Mouse (Mus musculus) testis, adult 2 months (tissue): ENCODE measurements at regions not wholly inside any gene's neighbourhood (a gene's known extent, or its start where the extent isn't known, plus 50 kb on each side); places are given as distances from the start of the nearest gene placed in this dataset.

Source experiments
- H3K27ac ChIP-seq: fragments of 200-500 bp; 2 replicates; pipeline ENCODE4 v1.5.1; 2012; ENCODE audit warnings: low read depth, low read length; ENCODE audit not compliant: control insufficient read depth, insufficient read depth
- H3K27me3 ChIP-seq: fragments of 200-500 bp; 2 replicates; pipeline ENCODE4 v1.6.1; 2012; ENCODE audit warnings: mild to moderate bottlenecking, low read length, moderate library complexity; ENCODE audit not compliant: control insufficient read depth, insufficient read depth
- H3K36me3 ChIP-seq: fragments of 200-500 bp; 2 replicates; pipeline ENCODE4 v1.6.1; 2012; ENCODE audit warnings: mild to moderate bottlenecking, low read length; ENCODE audit not compliant: control insufficient read depth, insufficient read depth
- H3K4me1 ChIP-seq: fragments of 200-500 bp; 2 replicates; pipeline ENCODE4 v1.6.1; 2012; ENCODE audit warnings: low read length; ENCODE audit not compliant: control insufficient read depth, insufficient read depth
- H3K4me3 ChIP-seq: fragments of 200-500 bp; 2 replicates; pipeline ENCODE4 v1.5.1; 2012; ENCODE audit warnings: low read depth, mild to moderate bottlenecking, low read length, moderate library complexity, mixed read lengths; ENCODE audit not compliant: control insufficient read depth
- CTCF ChIP-seq: fragments of 200-500 bp; IDR thresholded peaks from 2 replicates; pipeline ENCODE4 v1.5.1; 2012; ENCODE audit warnings: low read depth, mild to moderate bottlenecking, inconsistent platforms, low read length, moderate library complexity; ENCODE audit not compliant: control insufficient read depth, insufficient read depth, insufficient replicate concordance
- POLR2A ChIP-seq: fragments of 200-500 bp; IDR thresholded peaks from 2 replicates; pipeline ENCODE4 v1.6.1; 2012; ENCODE audit warnings: low read depth, mild to moderate bottlenecking, inconsistent platforms, low read length, moderate library complexity; ENCODE audit not compliant: control insufficient read depth

DNA sequence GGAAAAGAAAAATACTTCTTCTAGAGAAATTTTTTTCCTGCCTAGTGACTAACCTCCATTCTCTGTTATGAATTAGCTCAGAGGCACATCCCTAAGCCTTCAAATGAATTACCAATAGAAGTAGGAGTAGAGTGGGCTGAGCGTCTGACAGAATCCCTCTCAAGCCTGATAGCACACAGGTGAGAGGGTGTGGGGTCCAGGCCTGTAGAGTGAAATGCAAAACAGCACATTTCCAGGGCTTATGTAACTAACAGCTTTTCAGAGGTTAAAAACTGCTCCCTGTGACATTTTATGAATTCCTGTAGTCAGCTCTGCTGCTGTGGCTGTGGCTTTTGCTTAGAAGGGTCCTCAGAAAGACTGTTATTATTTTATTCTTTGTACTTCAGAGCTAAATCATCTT lies 187.7 kb upstream of the AI593442 start:
- no peak for TF ChIP-seq POLR2A
- TF ChIP-seq CTCF = no peak
- H3K4me3 ChIP-seq = no peak overlapping the region
- no peaks in the 10 kb centered on the region for H3K36me3 ChIP-seq

DNA sequence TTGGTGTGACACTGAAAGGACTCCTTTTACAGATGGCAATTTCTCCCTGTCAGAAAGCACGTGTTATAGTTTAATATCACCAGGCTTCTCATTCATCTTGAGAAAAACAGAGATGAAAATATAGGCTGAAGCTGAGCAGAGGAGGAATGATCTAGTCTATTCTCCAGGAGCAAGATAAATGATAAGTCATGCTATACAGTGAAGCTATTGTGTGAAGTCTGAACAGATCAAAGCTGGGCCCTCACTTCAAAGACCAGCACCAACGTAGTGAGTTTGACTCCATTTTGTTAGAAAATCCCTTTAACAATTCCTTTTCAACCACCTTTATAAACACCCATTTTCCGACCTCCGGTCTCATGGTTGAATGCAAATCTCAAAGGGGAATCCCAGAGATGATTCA lies 180.7 kb upstream of the AI593442 start:
- no peak overlapping the region for H3K4me3 ChIP-seq
- peaks cover 2% of the 10 kb centered on the region; the same call in 1 of the 2 replicates for H3K4me1 ChIP-seq
- H3K27me3 ChIP-seq = no peaks in the 10 kb centered on the region
- TF ChIP-seq POLR2A = no peak
- no peak for TF ChIP-seq CTCF
- H3K27ac ChIP-seq = no peak overlapping the region
- H3K36me3 ChIP-seq = no peaks in the 10 kb centered on the region

More for the DNA sequence above, 187.7 kb upstream of the AI593442 start:
- no peaks in the 10 kb centered on the region for H3K27me3 ChIP-seq
- H3K27ac ChIP-seq = no peak overlapping the region
- no peaks in the 10 kb centered on the region for H3K4me1 ChIP-seq

GRCm38 (mm10) chr9:52858411-52858810 lies 178.8 kb upstream of the AI593442 start:
- Histone ChIP-seq H3K4me1 (peaks cover 2% of the 10 kb centered on the region; the same call in 1 of the 2 replicates), H3K4me3 (no peak overlapping the region), H3K27ac (no peak overlapping the region), H3K36me3 (no peaks in the 10 kb centered on the region), H3K27me3 (no peaks in the 10 kb centered on the region)
- no peak for TF ChIP-seq POLR2A
- TF ChIP-seq CTCF = no peak

DNA sequence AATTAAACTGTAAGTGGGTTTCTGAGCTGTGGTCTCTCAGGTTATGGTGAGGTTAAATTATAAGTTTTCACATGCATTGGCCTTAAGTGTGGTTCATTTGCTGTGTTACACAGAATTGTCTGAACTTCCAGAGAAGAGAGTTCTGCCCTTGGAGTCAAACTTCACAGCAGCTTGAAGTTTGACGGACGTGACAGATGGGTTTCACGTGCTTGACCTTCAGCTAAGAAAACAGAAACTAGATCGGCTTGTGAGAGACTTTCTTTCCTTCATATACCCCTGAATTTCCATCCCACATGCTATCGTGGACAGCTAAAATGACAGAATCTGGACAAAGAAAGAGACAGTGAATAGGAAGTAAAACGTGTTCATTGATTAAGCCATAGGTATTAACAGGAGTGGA lies 173.8 kb upstream of the AI593442 start:
- Histone ChIP-seq H3K27me3 (no peaks in the 10 kb centered on the region), H3K27ac (no peak overlapping the region), H3K4me1 (peaks cover 2% of the 10 kb centered on the region; the same call in 1 of the 2 replicates), H3K4me3 (no peak overlapping the region), H3K36me3 (no peaks in the 10 kb centered on the region)
- TF ChIP-seq CTCF = no peak
- no peak for TF ChIP-seq POLR2A

DNA sequence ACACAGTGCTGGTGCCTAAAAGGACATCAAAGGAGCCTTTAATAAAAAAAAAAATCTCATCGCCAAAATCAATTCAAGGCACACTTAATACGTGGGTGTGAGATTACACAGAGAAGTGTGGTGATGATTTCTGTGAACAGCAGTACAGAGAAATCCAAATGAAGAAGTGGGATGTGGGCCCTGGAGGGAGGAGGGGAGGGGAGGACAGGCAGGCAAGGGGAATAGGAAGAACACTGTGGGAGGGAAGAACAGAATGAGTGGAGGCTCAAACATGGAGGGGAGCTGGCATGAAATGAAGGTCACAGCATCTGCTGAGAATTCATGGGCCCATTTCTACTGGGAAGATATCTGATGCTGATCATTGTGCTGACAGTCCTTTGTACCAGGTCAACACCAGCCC lies 171.0 kb upstream of the AI593442 start:
- no peak overlapping the region for H3K4me3 ChIP-seq
- H3K4me1 ChIP-seq = no peaks in the 10 kb centered on the region
- TF ChIP-seq CTCF (no peak), POLR2A (no peak)
- no peaks in the 10 kb centered on the region for H3K27me3 ChIP-seq
- H3K36me3 ChIP-seq = no peaks in the 10 kb centered on the region
- H3K27ac ChIP-seq = no peak overlapping the region

DNA sequence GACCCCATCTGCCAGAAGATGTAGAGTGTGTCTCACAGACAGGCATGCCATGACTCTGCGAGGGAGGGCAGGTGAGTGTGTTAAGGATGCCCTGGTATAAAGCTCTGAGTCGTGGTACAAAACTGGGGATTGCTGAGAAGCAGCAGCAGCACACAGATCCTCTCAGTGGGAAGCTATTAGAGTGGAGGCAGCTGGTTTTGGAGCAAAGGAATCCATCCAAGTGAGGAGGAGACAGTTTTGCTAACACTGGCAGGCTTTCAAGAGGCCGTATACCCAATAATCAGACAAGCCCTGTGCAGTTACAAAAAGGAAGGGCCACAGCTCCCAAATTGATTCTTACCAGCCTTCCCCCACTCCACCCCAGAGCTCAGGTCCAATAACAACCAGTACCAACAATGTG lies 170.4 kb upstream of the AI593442 start:
- TF ChIP-seq CTCF (no peak), POLR2A (no peak)
- Histone ChIP-seq H3K27ac (no peak overlapping the region), H3K27me3 (no peaks in the 10 kb centered on the region), H3K36me3 (no peaks in the 10 kb centered on the region), H3K4me1 (no peaks in the 10 kb centered on the region), H3K4me3 (no peak overlapping the region)

- Histone ChIP-seq H3K4me3 (no peak overlapping the region), H3K36me3 (no peaks in the 10 kb centered on the region), H3K27me3 (no peaks in the 10 kb centered on the region), H3K4me1 (no peaks in the 10 kb centered on the region), H3K27ac (no peak overlapping the region)
- TF ChIP-seq POLR2A (no peak), CTCF (no peak)
Observed at GRCm38 (mm10) chr9:52841105-52841504, 161.5 kb upstream of the AI593442 start.

GRCm38 (mm10) chr9:52839996-52840395 lies 160.4 kb upstream of the AI593442 start:
- Histone ChIP-seq H3K4me3 (no peak overlapping the region), H3K4me1 (no peaks in the 10 kb centered on the region), H3K27me3 (no peaks in the 10 kb centered on the region), H3K27ac (no peak overlapping the region), H3K36me3 (no peaks in the 10 kb centered on the region)
- TF ChIP-seq POLR2A = no peak
- no peak for TF ChIP-seq CTCF
